Mouse (Mus musculus) hindbrain, embryonic 12.5 days (tissue): ENCODE data around the gene Ndufs5. TPM values are rescaled to one million over a fixed set of nuclear protein-coding genes. Genes with fewer than 3 reads are reported as not detected.

Source experiments
- ATAC-seq: fragments of 200-750 bp; cut with Nextera tagmentation; 2 replicates; pipeline ENCODE4 v1.8.0; 2017; ENCODE audit warnings: moderate TSS enrichment; ENCODE audit not compliant: low FRiP score
- H3K27ac ChIP-seq: fragments of 300-500 bp; sonication (generic); 2 replicates; pipeline ENCODE4 v1.5.1; 2016; ENCODE audit warnings: mild to moderate bottlenecking
- H3K27me3 ChIP-seq: fragments of 300-500 bp; sonication (generic); 2 replicates; pipeline ENCODE4 v1.6.1; 2016; ENCODE audit warnings: mild to moderate bottlenecking
- H3K36me3 ChIP-seq: fragments of 300-500 bp; sonication (generic); 2 replicates; pipeline ENCODE4 v1.6.1; 2016; ENCODE audit warnings: mild to moderate bottlenecking
- H3K4me1 ChIP-seq: fragments of 300-500 bp; sonication (generic); 2 replicates; pipeline ENCODE4 v1.6.1; 2016
- H3K4me2 ChIP-seq: fragments of 300-500 bp; sonication (generic); replicated peaks from 2 replicates; pipeline ENCODE4 v1.6.1; 2016; ENCODE audit warnings: mild to moderate bottlenecking
- H3K4me3 ChIP-seq: fragments of 300-500 bp; sonication (generic); 2 replicates; pipeline ENCODE4 v1.5.1; 2016; ENCODE audit warnings: mild to moderate bottlenecking
- H3K9ac ChIP-seq: fragments of 300-500 bp; sonication (generic); 2 replicates; pipeline ENCODE4 v1.6.1; 2016; ENCODE audit warnings: mild to moderate bottlenecking, moderate library complexity
- H3K9me3 ChIP-seq: fragments of 300-500 bp; sonication (generic); replicated peaks from 2 replicates; pipeline ENCODE4 v1.6.1; 2016; ENCODE audit warnings: mild to moderate bottlenecking
- WGBS: fragments of 180-500 bp; shearing (Covaris S2); methylation state at CpG from one replicate; pipeline ENCODE4 v1.1.7; 2016; 5-methylcytosine and 5-hydroxymethylcytosine counted together
- polyA plus RNA-seq: library from polyadenylated mRNA; unstranded; fragments of >200 nt; fragmentation: Nextera tagmentation; extraction: Ambion mirVana; gene quantifications from 2 replicates; pipeline ENCODE4 v1.2.1, GENCODE M21; 2016

Ndufs5 gene
- polyA plus RNA-seq, 1 experiment from 2014 or later = 347 TPM

DNA sequence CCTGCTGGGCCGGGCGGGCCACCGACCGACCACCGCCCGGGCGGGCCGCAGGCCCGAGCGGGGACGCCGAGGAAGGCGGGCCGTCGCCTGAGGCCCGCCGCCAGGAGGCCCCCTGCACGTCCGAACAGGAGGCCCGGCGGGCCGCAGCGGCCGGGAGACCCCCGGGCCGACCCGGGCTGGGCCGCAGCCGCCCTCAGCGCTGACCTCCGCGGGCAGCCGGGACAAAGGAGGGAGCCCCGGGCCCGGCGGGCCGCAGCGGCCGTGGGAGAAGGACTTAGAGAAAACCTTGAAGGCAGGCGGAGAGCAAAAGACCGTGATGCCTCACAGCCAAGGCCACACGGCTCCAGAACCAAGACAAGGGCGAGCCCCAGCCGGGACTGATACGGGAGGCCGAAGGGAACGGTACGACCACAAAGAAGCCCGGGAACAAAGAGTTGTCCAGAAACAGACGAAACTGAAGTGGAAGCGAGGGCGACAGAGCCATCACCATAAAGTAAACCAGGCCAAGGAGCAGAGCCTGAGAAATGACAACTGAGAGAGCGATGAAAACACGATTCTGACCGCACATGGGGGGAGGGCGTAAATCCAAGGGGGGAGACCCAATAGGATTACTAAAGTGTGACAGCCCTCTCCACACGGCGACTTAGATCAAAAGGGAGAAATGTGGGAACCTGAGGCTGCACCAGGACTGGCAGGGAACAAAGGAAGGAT lies 52.9 kb downstream of the Ndufs5 start:
- Histone ChIP-seq H3K4me1 (peaks cover 47% of the 10 kb centered on the region), H3K4me3 (peak overlapping the region; percentile 93), H3K4me2 (peak overlapping the region; percentile 74), H3K9me3 (no peaks in the 10 kb centered on the region), H3K27me3 (no peaks in the 10 kb centered on the region), H3K9ac (peak overlapping the region; percentile 99), H3K36me3 (no peaks in the 10 kb centered on the region), H3K27ac (peak overlapping the region; percentile 100)
- under 1% methylated on average over 31 of the region's 58 CpGs for whole genome bisulfite sequencing
- peak; percentile 43 for ATAC-seq

DNA sequence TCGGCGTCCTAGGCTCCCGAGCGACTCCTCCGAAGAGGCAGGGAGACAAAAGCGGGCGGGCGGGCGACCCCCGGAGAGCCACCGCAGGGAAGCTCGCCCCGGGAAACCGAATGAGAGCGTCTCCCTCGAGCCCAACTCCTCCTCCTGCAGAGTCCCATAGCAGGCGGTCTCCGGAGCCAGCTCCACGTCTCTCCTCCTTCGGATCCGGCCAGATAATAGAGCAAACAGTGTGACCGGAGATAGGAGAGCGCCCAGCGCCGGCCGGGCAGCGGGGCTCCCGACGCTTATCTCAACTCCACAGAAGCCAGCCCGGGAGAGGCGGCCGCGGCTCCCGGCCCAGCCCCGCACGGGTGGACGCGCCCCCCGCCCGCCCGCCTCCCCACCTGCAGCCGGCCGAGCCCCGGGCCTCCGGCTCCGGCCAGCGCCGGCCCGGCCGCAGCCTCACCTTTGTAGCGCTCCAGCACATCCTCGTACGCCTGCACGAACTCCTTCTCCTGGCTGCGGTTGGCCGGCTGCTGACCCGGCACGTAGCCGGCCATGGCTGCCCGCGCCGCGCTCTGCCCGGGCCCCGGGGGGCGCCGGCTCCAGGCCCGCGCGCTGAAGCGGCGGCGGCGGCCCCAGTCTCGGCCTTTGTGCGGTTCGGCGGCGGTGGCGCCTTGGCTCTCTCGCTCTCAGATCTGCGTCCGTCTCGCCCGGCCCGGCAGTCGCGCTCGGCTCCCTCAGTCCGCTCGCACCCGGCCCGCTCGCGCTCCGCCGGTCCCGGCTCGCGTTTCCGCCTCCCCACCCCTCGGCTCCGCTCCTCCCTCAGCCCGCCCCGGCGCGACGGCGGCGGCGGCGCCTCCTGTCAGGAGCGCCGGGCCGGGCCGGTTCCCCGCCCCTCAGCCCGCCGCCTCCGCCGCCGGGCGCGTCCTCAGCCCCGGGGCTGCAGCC lies 53.7 kb downstream of the Ndufs5 start:
- peak overlapping the region; percentile 100 for H3K27ac ChIP-seq
- peaks cover 46% of the 10 kb centered on the region for H3K4me1 ChIP-seq
- H3K4me3 ChIP-seq = peak overlapping the region; percentile 93
- ATAC-seq = peak; percentile 74
- no peaks in the 10 kb centered on the region for H3K9me3 ChIP-seq
- H3K4me2 ChIP-seq = peak overlapping the region; percentile 74
- under 1% methylated on average over 104 of the region's 125 CpGs for WGBS
- peak overlapping the region; percentile 99 for H3K9ac ChIP-seq
- H3K27me3 ChIP-seq = no peaks in the 10 kb centered on the region
- no peaks in the 10 kb centered on the region for H3K36me3 ChIP-seq

DNA sequence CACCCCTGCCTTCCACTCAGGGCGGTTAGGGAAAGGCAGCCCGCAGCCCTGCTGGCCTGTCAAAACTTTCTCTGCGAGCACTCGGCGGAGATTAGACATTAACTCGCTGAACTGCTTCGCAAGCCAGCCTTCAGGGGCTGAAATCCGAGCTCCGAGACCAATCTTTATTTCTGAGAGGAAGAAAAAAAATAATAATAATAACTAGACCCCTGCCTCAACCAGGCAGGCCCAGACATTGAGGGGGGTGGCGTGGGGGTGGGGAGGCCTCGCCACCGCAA lies 54.4 kb downstream of the Ndufs5 start:
- 0% methylated on average over 12 of the region's 12 CpGs for WGBS
- peak overlapping the region; percentile 99 for H3K9ac ChIP-seq
- peak overlapping the region; percentile 93 for H3K4me3 ChIP-seq
- H3K27me3 ChIP-seq = no peaks in the 10 kb centered on the region
- no peaks in the 10 kb centered on the region for H3K36me3 ChIP-seq
- ATAC-seq = no peak; the same call in 1 of the 2 replicates
- peaks cover 46% of the 10 kb centered on the region for H3K4me1 ChIP-seq
- H3K9me3 ChIP-seq = no peaks in the 10 kb centered on the region
- peak overlapping the region; percentile 100 for H3K27ac ChIP-seq
- H3K4me2 ChIP-seq = peak overlapping the region; percentile 74

DNA sequence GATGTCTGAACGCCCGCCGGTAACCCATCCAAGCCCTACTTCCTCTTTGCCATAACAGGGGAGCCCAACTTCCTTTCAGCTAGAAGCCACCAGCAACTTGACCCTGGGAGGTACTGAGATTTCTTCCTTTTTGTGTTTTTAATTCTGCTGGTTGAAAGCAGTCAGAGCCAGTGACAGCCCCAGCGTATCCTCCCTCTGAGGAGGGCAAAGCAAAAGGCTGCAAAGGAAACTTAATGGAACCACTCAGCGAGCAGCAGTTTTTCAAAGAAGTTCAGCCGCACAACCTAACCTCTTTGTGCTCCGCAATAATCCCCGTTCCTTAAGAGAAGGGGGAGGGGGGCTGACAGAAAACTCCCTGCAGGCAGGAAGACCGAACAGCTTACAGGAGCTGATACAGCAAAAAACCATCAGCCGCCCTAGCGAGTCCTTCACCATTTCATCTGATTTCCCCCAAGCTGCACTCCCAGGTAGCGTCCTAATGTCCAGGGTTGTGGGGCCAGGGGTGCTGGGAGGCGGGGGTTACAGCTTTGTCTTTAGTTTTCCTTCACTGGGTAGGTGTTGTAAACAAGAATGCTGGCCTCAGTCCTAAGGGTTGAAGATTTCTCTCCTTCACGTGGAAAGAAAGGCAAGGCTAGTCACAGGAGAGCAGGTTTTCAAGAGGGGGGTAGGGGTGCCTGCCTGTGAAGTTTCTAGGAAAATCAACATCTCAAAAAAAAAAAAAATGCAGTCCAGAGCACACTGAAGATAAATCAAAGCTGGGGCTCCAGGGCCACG lies 54.9 kb downstream of the Ndufs5 start:
- Histone ChIP-seq H3K9me3 (no peaks in the 10 kb centered on the region), H3K36me3 (no peaks in the 10 kb centered on the region), H3K27ac (peak overlapping the region; percentile 100), H3K4me3 (peak overlapping the region; percentile 93), H3K9ac (peak overlapping the region; percentile 99), H3K27me3 (no peaks in the 10 kb centered on the region), H3K4me2 (peak overlapping the region; percentile 74), H3K4me1 (peaks cover 46% of the 10 kb centered on the region)
- WGBS = 2% methylated on average over 15 of the region's 15 CpGs
- ATAC-seq = no peak

Other genes with a start within 250 kb of the Ndufs5 start
- 75.1 and 80.2 TPM in 2 replicates for gene Macf1, start 33.8 kb downstream of the Ndufs5 start, polyA plus RNA-seq
- gene Akirin1, start 32.1 kb upstream of the Ndufs5 start, polyA plus RNA-seq = 94.3 and 99.3 TPM in 2 replicates
- 0.40 and 0.77 TPM in 2 replicates for gene Rhbdl2, start 69.7 kb upstream of the Ndufs5 start, polyA plus RNA-seq
- gene 4933427I04Rik, start 141.5 kb upstream of the Ndufs5 start, polyA plus RNA-seq = 0.18 TPM in 1 of 2 replicates, not detected in the other
- 48.9 and 56.1 TPM in 2 replicates for gene Mycbp, start 186.6 kb upstream of the Ndufs5 start, polyA plus RNA-seq
- gene Rragc, start 199.2 kb upstream of the Ndufs5 start, polyA plus RNA-seq = 63.3 and 69.0 TPM in 2 replicates
- not detected in 2 replicates for gene 4930535I16Rik, start 199.8 kb upstream of the Ndufs5 start, polyA plus RNA-seq